Mouse (Mus musculus): ENCODE measurements around the gene Ctcf. TPM values are rescaled to one million over a fixed set of nuclear protein-coding genes. Genes with fewer than 3 reads are reported as not detected.
A peak's percentile ranks its signal among the peaks of the same experiment; 100 is the strongest.

The Ctcf gene
- polyA plus RNA-seq, 1 experiment from 2014 or later, result 131 TPM

DNA sequence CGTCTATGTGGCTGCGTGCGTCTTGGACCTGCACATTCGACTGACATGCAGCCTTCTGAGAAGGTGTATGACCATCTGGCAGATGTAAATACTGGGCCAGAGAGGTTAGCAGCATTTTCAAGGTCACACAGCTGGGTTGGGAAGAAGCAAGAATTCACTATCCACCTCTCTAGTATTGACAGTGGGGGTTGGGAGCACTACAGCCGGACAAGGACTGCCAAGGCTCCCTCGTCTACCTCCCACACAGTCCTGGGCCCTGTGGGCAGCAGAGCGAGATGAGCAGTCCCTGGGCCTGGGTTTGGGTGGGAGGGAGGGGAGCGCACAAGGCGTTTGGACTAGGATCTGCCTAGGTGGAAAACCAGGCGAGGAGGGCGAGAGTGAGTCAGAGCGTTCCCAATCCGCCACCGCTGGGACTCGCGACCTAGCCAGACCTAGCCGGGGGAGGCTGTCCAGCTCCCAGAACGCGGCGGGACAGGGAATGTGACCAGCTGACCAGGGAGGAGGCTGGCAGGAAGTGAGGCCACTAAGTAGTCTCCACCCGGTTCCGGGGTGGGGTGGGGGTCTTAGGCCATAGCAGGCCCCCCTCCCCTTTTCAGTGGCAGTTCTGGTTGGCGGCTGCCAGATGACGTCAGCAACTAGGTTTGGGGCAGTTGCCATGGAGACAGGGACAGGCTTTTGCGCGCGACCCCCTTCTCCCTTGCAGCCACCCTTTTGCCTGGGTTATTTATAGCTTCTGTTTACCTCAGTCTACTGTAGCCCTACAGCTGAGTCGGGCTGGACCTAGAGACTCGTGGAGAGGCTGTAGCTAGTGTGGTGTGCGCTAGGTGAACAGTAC, 30.0 kb upstream of the Ctcf start:
- peaks cover 29% of the 10 kb centered on the region for H3K4me1 ChIP-seq
- ATAC-seq (ENCODE audit: borderline replicate concordance, extremely low read depth, low FRiP score, low TSS enrichment), result peak; percentile 77
- WGBS, result under 1% methylated on average over 30 of the region's 30 CpGs

GRCm38 (mm10) chr8:105607062-105607461, 29.3 kb upstream of the Ctcf start:
- Histone ChIP-seq H3K9me3 (no peaks in the 10 kb centered on the region), H3K4me1 (peaks cover 29% of the 10 kb centered on the region), H3K27me3 (no peaks in the 10 kb centered on the region), H3K4me3 (peak overlapping the region; percentile 77), H3K4me2 (peak overlapping the region; percentile 86), H3K27ac (peak overlapping the region; percentile 86), H3K36me3 (no peaks in the 10 kb centered on the region), H3K9ac (peak overlapping the region; percentile 85; the same call in 1 of the 2 replicates)
- no peak for ATAC-seq (ENCODE audit: borderline replicate concordance, extremely low read depth, low FRiP score, low TSS enrichment)
- WGBS, result 9% methylated on average over 10 of the region's 10 CpGs

More for the DNA sequence above, 30.0 kb upstream of the Ctcf start:
- no peaks in the 10 kb centered on the region for H3K27me3 ChIP-seq
- no peaks in the 10 kb centered on the region for H3K36me3 ChIP-seq
- peak overlapping the region; percentile 86 for H3K4me2 ChIP-seq
- H3K4me3 ChIP-seq, result peak overlapping the region; percentile 77
- H3K9ac ChIP-seq, result peak overlapping the region; percentile 85
- peak overlapping the region; percentile 86 for H3K27ac ChIP-seq
- no peaks in the 10 kb centered on the region for H3K9me3 ChIP-seq

DNA sequence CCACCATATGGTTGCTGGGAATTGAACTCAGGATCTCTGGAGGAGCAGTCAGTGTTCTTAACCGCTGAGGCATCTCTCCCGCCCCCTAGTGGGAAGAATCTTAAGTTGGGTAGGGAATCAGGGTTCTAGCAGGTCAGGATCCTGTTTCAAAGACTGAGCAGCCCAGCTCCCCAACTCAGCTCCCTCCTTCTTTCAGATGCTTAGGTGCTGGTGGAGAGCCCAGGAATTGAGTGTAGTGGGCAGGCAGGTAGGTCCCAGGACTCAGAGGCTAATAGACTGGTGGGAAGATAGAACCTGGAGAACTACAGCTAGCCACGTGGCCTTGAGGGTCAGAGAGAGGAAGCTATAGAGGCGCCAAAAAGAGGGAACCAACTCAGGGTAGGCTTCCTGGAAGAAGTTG, 28.7 kb upstream of the Ctcf start:
- WGBS, result 30% methylated on average over 4 of the region's 4 CpGs
- Histone ChIP-seq H3K27me3 (no peaks in the 10 kb centered on the region), H3K4me3 (peak overlapping the region; percentile 77; the same call in 1 of the 2 replicates), H3K27ac (no peak overlapping the region), H3K4me2 (peak overlapping the region; percentile 86), H3K9me3 (no peaks in the 10 kb centered on the region), H3K36me3 (no peaks in the 10 kb centered on the region), H3K9ac (no peak overlapping the region), H3K4me1 (peaks cover 30% of the 10 kb centered on the region)
- ATAC-seq (ENCODE audit: borderline replicate concordance, extremely low read depth, low FRiP score, low TSS enrichment), result no peak

DNA sequence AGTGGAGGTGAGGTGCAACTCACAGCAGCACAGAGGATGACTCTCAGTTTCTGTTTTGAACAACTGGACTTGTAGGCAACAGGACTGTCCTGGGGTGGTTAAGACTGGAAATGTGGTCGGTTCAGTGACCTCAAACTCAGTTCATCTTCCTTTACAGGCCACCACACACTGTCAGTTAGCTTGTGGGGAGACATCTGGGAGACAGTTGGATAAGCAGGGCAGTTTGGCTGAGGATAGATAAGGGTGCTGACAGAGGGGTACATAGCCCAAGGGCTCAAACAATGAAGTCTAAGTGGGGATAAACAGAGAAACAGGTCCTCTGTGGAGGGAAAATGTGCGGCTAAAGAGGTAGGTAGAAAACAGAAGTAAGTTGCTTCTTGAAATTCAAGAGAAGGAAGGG, 27.0 kb upstream of the Ctcf start:
- Histone ChIP-seq H3K4me3 (no peak overlapping the region), H3K4me1 (peaks cover 43% of the 10 kb centered on the region), H3K36me3 (no peaks in the 10 kb centered on the region), H3K4me2 (no peak overlapping the region), H3K9ac (no peak overlapping the region), H3K27me3 (peaks cover 3% of the 10 kb centered on the region; the same call in 1 of the 2 replicates), H3K27ac (no peak overlapping the region), H3K9me3 (no peaks in the 10 kb centered on the region)
- no peak for ATAC-seq (ENCODE audit: borderline replicate concordance, extremely low read depth, low FRiP score, low TSS enrichment)
- 56% methylated on average over 2 of the region's 2 CpGs for WGBS

DNA sequence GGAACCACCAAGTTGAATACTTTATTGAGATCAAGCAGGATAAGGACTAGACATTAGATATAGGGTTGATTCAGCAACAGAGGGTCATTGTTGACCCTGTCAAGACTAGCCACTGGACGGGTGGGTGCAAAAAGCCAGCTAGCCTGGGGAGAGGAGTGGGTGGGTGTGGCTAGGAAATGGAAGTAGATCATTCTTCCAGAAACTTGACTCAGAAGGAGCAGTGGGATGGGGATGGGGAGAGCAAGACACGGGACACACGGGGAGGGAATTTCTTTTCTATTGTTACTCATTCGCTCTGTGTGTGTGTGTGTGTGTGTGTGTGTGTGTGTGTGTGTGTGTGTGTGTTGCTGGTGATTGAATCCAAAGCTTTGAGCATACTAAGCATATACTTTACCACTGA, 26.6 kb upstream of the Ctcf start:
- Histone ChIP-seq H3K9me3 (no peaks in the 10 kb centered on the region), H3K4me2 (no peak overlapping the region), H3K27ac (no peak overlapping the region), H3K36me3 (no peaks in the 10 kb centered on the region), H3K9ac (no peak overlapping the region), H3K4me3 (no peak overlapping the region), H3K4me1 (peaks cover 44% of the 10 kb centered on the region), H3K27me3 (peaks cover 3% of the 10 kb centered on the region; the same call in 1 of the 2 replicates)
- WGBS, result 43% methylated on average over 4 of the region's 4 CpGs
- no peak for ATAC-seq (ENCODE audit: borderline replicate concordance, extremely low read depth, low FRiP score, low TSS enrichment)

- Histone ChIP-seq H3K9me3 (no peaks in the 10 kb centered on the region), H3K9ac (no peak overlapping the region), H3K4me3 (no peak overlapping the region), H3K4me1 (peaks cover 34% of the 10 kb centered on the region), H3K27me3 (peaks cover 3% of the 10 kb centered on the region; the same call in 1 of the 2 replicates), H3K36me3 (peaks cover 15% of the 10 kb centered on the region), H3K4me2 (no peak overlapping the region), H3K27ac (no peak overlapping the region)
- ATAC-seq (ENCODE audit: borderline replicate concordance, extremely low read depth, low FRiP score, low TSS enrichment), result no peak
- WGBS, result 86% methylated on average over 9 of the region's 9 CpGs
These were observed 24.5 kb upstream of the Ctcf start for GRCm38 (mm10) chr8:105611836-105612235.

DNA sequence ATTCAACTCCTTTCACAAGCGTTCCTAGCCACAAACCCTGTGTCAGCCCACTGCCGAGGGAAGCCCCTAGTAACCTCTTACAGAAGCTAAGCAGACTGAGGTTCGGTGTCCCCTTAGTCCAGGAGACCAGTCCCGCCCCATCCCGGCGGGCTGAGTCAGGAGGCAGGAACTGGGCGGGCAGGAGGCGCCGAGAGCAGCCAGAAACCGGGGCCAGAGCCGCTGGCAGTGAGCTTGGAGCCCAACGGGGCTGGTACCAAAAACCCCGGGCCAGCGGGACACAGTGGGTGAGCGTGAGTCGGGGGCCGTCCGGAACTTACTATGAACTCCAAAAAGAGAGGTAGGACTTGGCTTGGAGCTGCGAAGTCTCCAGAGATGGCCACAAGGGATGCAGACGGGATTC, 23.3 kb upstream of the Ctcf start:
- Histone ChIP-seq H3K36me3 (peaks cover 27% of the 10 kb centered on the region), H3K4me1 (peaks cover 25% of the 10 kb centered on the region), H3K4me3 (peak overlapping the region; percentile 55), H3K27ac (no peak overlapping the region; the same call in 1 of the 2 replicates), H3K9ac (peak overlapping the region; percentile 17), H3K4me2 (peak overlapping the region; percentile 97), H3K9me3 (no peaks in the 10 kb centered on the region), H3K27me3 (peaks cover 3% of the 10 kb centered on the region; the same call in 1 of the 2 replicates)
- no peak for ATAC-seq (ENCODE audit: borderline replicate concordance, extremely low read depth, low FRiP score, low TSS enrichment)
- WGBS, result 4% methylated on average over 20 of the region's 20 CpGs

- peaks cover 25% of the 10 kb centered on the region for H3K4me1 ChIP-seq
- no peaks in the 10 kb centered on the region for H3K9me3 ChIP-seq
- peak overlapping the region; percentile 55 for H3K4me3 ChIP-seq
- peak overlapping the region; percentile 97 for H3K4me2 ChIP-seq
- H3K36me3 ChIP-seq, result peaks cover 36% of the 10 kb centered on the region
- H3K27me3 ChIP-seq, result peaks cover 3% of the 10 kb centered on the region; the same call in 1 of the 2 replicates
- peak overlapping the region; percentile 57 for H3K9ac ChIP-seq
- peak overlapping the region; percentile 43 for H3K27ac ChIP-seq
- under 1% methylated on average over 50 of the region's 50 CpGs for WGBS
- peak; percentile 79 for ATAC-seq (ENCODE audit: borderline replicate concordance, extremely low read depth, low FRiP score, low TSS enrichment)
These were observed 22.4 kb upstream of the Ctcf start for GRCm38 (mm10) chr8:105613830-105614511.

GRCm38 (mm10) chr8:105615942-105616341, 20.4 kb upstream of the Ctcf start:
- H3K4me1 ChIP-seq, result peaks cover 20% of the 10 kb centered on the region
- no peak overlapping the region for H3K4me2 ChIP-seq
- no peak overlapping the region for H3K27ac ChIP-seq
- H3K36me3 ChIP-seq, result peaks cover 56% of the 10 kb centered on the region
- no peak for ATAC-seq (ENCODE audit: borderline replicate concordance, extremely low read depth, low FRiP score, low TSS enrichment)
- peaks cover 3% of the 10 kb centered on the region; the same call in 1 of the 2 replicates for H3K27me3 ChIP-seq
- 90% methylated on average over 9 of the region's 9 CpGs for WGBS
- no peak overlapping the region for H3K9ac ChIP-seq
- no peaks in the 10 kb centered on the region for H3K9me3 ChIP-seq
- no peak overlapping the region for H3K4me3 ChIP-seq

GRCm38 (mm10) chr8:105617451-105618278, 18.7 kb upstream of the Ctcf start:
- Histone ChIP-seq H3K4me3 (no peak overlapping the region), H3K36me3 (peaks cover 62% of the 10 kb centered on the region), H3K27me3 (peaks cover 3% of the 10 kb centered on the region; the same call in 1 of the 2 replicates), H3K9ac (no peak overlapping the region), H3K4me2 (no peak overlapping the region), H3K4me1 (peaks cover 29% of the 10 kb centered on the region), H3K27ac (no peak overlapping the region), H3K9me3 (no peaks in the 10 kb centered on the region)
- no peak for ATAC-seq (ENCODE audit: borderline replicate concordance, extremely low read depth, low FRiP score, low TSS enrichment)
- WGBS, result 88% methylated on average over 21 of the region's 21 CpGs

- Histone ChIP-seq H3K27ac (no peak overlapping the region), H3K36me3 (peaks cover 62% of the 10 kb centered on the region), H3K4me3 (no peak overlapping the region), H3K4me1 (peaks cover 29% of the 10 kb centered on the region), H3K4me2 (no peak overlapping the region), H3K27me3 (no peaks in the 10 kb centered on the region), H3K9me3 (no peaks in the 10 kb centered on the region), H3K9ac (no peak overlapping the region)
- ATAC-seq (ENCODE audit: borderline replicate concordance, extremely low read depth, low FRiP score, low TSS enrichment), result no peak
- 93% methylated on average over 5 of the region's 5 CpGs for WGBS
These were observed 18.1 kb upstream of the Ctcf start for GRCm38 (mm10) chr8:105618279-105618634.

Data from lung, embryonic 15.5 days (tissue).